ENCODE assay signal across 9 mouse cellular contexts in genomic region chr14:88981895-88982294, GRCm38 (mm10).
DNase-seq lines count a peak whose midpoint lies in the region; ATAC-seq and TF ChIP-seq lines count a peak whose summit lies in the region.
"Had no signal": no experiment of that assay in that cellular context is flagged by ENCODE, and none has a peak within 500 bp of the region (broad histone marks: within the 10 kb centered on the region; RNA-seq: fewer than 3 reads in every experiment).

No protein-coding gene starts in this region.

- no peaks in the 10 kb centered on the region for H3K4me1 ChIP-seq in limb, embryonic 10.5 days

- H3K27ac ChIP-seq in left cerebral cortex, adult 2 months, result no peak overlapping the region
- no peak overlapping the region for H3K27ac ChIP-seq in limb, embryonic 10.5 days

- no peaks in the 10 kb centered on the region for H3K36me3 ChIP-seq in limb, embryonic 10.5 days

- intact Hi-C loops in left cerebral cortex, adult 2 months (cut with DNase I), result loop anchor here (2.0 to 10.0 kb wide), 4 partner anchors 511 to 1517 kb away; partner anchors contain the start of gene Pcdh20

- no peaks in the 10 kb centered on the region for H3K9me3 ChIP-seq in limb, embryonic 10.5 days (replicated peaks)

- WGBS in limb, embryonic 10.5 days, result 19% methylated on average over 6 of the region's 6 CpGs

- POLR2A ChIA-PET in Patski (lab: Charles Lee), result no interaction called here

- peak; percentile 37 to 63 for DNase-seq in cerebellum, postnatal 10 days
- no peak for DNase-seq in cerebellum, adult 11 months
- DNase-seq in left cerebral cortex, adult 2 months (ENCODE audit: extremely low spot score in 1 of 2, low spot score in 2 of 2), result no peak
- no peak for DNase-seq in left cerebral cortex, adult 8-10 months (ENCODE audit: low spot score in 2 of 2)
- DNase-seq in Patski (ENCODE audit: low read depth, low spot score), result no peak
- DNase-seq in limb, embryonic 10.5 days (ENCODE audit: low spot score), result peak; percentile 32
- no peak for DNase-seq in gastrocnemius, adult 8-10 months (ENCODE audit: low spot score in 2 of 2)
- no peak for DNase-seq in spleen, postnatal 4 days (ENCODE audit: low spot score in 2 of 2)

- ATAC-seq in Patski, result no peak

- H3K4me3 ChIP-seq in left cerebral cortex, adult 2 months, result no peak overlapping the region
- no peak overlapping the region for H3K4me3 ChIP-seq in limb, embryonic 10.5 days
- H3K4me3 ChIP-seq: erythroblast, embryonic 14.5 days had no signal

- peaks cover 13% of the 10 kb centered on the region for H3K27me3 ChIP-seq in Patski
- no peaks in the 10 kb centered on the region for H3K27me3 ChIP-seq in limb, embryonic 10.5 days (ENCODE audit: low read depth, poor library complexity, severe bottlenecking)

- in situ Hi-C loops in Patski (cut with MboI; ENCODE audit: low pct_unique_long_range_greater_than_20kb), result loop anchor here (25.0 kb wide), 1 partner anchor 1520 kb away; no protein-coding TSS in a partner anchor

- CTCF ChIA-PET in Patski (lab: Charles Lee), result no interaction called here

- TF ChIP-seq CTCF in left cerebral cortex, adult 2 months (IDR thresholded peaks at IDR 0.05), result peak; percentile 67
- peak; percentile 60 for TF ChIP-seq CTCF in Patski (IDR thresholded peaks at IDR 0.05)

Comparison
In these comparisons a context has a peak if more than half of its experiments do, and no peak if none do; other contexts are left out.
1. DNase-seq: peak in cerebellum, postnatal 10 days (2 of 2) and limb, embryonic 10.5 days (single experiment); none in cerebellum, adult 11 months (single experiment), left cerebral cortex, adult 2 months (0 of 2), left cerebral cortex, adult 8-10 months (0 of 2), Patski (single experiment), gastrocnemius, adult 8-10 months (0 of 2) and spleen, postnatal 4 days (0 of 2).